8 mouse cellular contexts compared by ENCODE assay signal in the genomic region with DNA sequence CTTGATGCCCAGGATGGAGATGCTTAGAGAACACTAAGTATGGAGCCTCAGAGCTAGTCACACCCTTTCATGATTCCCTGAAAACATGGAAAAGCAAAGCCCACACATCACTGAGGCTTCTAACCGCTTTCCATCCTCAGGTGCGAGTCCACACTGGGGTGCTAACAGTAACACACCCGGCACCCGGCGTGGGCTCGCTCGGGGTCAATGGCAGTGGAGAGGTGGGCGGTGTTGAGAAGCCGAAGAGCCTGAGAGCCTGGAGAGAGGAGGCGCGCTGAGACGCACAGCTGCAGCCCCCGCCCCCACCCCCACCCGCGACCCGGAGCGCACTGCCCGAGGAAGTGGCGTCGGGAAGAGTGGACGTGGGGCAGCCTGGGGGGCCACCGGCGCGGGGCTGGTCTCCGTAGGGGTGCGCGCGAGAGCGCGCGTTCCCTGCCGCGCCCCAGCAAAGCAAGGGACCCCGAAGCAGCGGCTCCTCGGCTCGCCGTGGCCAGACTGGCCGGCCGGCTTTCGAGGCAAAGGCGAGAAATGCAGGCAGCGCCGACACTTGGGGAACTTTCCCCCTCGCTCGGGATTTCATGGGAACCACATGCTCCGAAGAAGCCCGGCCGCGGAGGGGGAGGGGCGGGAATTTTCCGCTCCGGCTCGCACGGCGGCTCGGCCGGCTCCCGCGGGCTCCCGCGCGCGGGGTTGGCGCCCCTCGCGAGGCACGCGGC.
DNase-seq lines count a peak whose midpoint lies in the region; ATAC-seq and TF ChIP-seq lines count a peak whose summit lies in the region.

No protein-coding gene starts in this region.

- peak; percentile 33 for ATAC-seq in kidney, embryonic 15.5 days (replicated peaks; ENCODE audit: low FRiP score)
- no peak for ATAC-seq in liver, postnatal 0 days

- H3K4me3 ChIP-seq in kidney, embryonic 15.5 days (replicated peaks), result peak overlapping the region; percentile 66
- peak overlapping the region; percentile 58 for H3K4me3 ChIP-seq in liver, postnatal 0 days (ENCODE audit: low read depth, low read length)

- no peak for TF ChIP-seq EP300 in liver, postnatal 0 days (IDR thresholded peaks at IDR 0.05; ENCODE audit: low read depth)

- no peaks in the 10 kb centered on the region for H3K9me3 ChIP-seq in kidney, embryonic 15.5 days (replicated peaks)
- H3K9me3 ChIP-seq in liver, postnatal 0 days (ENCODE audit: low read length), result no peaks in the 10 kb centered on the region

- peaks cover 61% of the 10 kb centered on the region for H3K27me3 ChIP-seq in kidney, embryonic 15.5 days
- peaks cover 64% of the 10 kb centered on the region for H3K27me3 ChIP-seq in liver, postnatal 0 days (ENCODE audit: insufficient read depth, low read length)

- no peaks in the 10 kb centered on the region for H3K36me3 ChIP-seq in kidney, embryonic 15.5 days
- H3K36me3 ChIP-seq in liver, postnatal 0 days (replicated peaks; ENCODE audit: insufficient read depth, low read length), result no peaks in the 10 kb centered on the region

- peak overlapping the region; percentile 39; the same call in 1 of the 2 replicates for H3K27ac ChIP-seq in kidney, embryonic 15.5 days
- H3K27ac ChIP-seq in liver, postnatal 0 days (ENCODE audit: low read depth), result no peak overlapping the region

- H3K9ac ChIP-seq in kidney, embryonic 15.5 days, result peak overlapping the region; percentile 62
- no peak overlapping the region for H3K9ac ChIP-seq in liver, postnatal 0 days (replicated peaks)

- no peak for TF ChIP-seq CTCF in liver, postnatal 0 days (IDR thresholded peaks at IDR 0.05; ENCODE audit: low read depth)

- peak overlapping the region; percentile 99 for H3K4me2 ChIP-seq in kidney, embryonic 15.5 days
- H3K4me2 ChIP-seq in liver, postnatal 0 days (ENCODE audit: low read depth, low read length), result peak overlapping the region; percentile 85

- peaks cover 26% of the 10 kb centered on the region for H3K4me1 ChIP-seq in kidney, embryonic 15.5 days
- H3K4me1 ChIP-seq in liver, postnatal 0 days (ENCODE audit: insufficient read depth), result peaks cover 8% of the 10 kb centered on the region; the same call in 1 of the 2 replicates

- peak; percentile 59 for DNase-seq in right cerebral cortex, adult 18-20 months
- DNase-seq in right cerebral cortex, postnatal 36 days (ENCODE audit: low spot score in 2 of 2), result no peak
- peak; percentile 48 to 72 for DNase-seq in cerebellum, postnatal 4 days (ENCODE audit: low spot score in 2 of 2)
- peak; percentile 18 for DNase-seq in gastrocnemius, postnatal 25 days
- peak; percentile 44 for DNase-seq in liver, postnatal 0 days
- DNase-seq in ovary, postnatal 36 days (ENCODE audit: low spot score), result peak; percentile 60
- no peak for DNase-seq in natural killer cell, adult 2 months (ENCODE audit: low spot score in 2 of 2)

- WGBS in kidney, embryonic 15.5 days, result under 1% methylated on average over 69 of the region's 69 CpGs
- WGBS in liver, postnatal 0 days (ENCODE audit: insufficient replicate concordance), result 4% methylated on average over 63 of the region's 69 CpGs

Comparison
In these comparisons a context has a peak if more than half of its experiments do, and no peak if none do; other contexts are left out.
1. DNase-seq: peak in right cerebral cortex, adult 18-20 months (single experiment), cerebellum, postnatal 4 days (2 of 2), gastrocnemius, postnatal 25 days (single experiment), liver, postnatal 0 days (single experiment) and ovary, postnatal 36 days (single experiment); none in right cerebral cortex, postnatal 36 days (0 of 2) and natural killer cell, adult 2 months (0 of 2).